Comparison of ENCODE assay signal across 16 mouse cellular contexts in genomic region chr3:39309487-39309886, GRCm38 (mm10).
"Had no signal": no experiment of that assay in that cellular context is flagged by ENCODE, and none has a peak within 500 bp of the region (broad histone marks: within the 10 kb centered on the region; RNA-seq: fewer than 3 reads in every experiment).

No protein-coding gene starts in this region.

- H3K9me3 ChIP-seq: neural tube, embryonic 13.5 days; neural tube, embryonic 15.5 days; stomach, embryonic 15.5 days had no signal

- H3K4me3 ChIP-seq: neural tube, embryonic 13.5 days; neural tube, embryonic 15.5 days; stomach, embryonic 15.5 days had no signal

- H3K27ac ChIP-seq: neural tube, embryonic 13.5 days; neural tube, embryonic 15.5 days; stomach, embryonic 15.5 days; stomach, postnatal 0 days had no signal

- DNase-seq: retina, postnatal 1 day; right cerebral cortex, adult 18-20 months; right cerebral cortex, postnatal 14 days; right cerebral cortex, postnatal 25 days; right cerebral cortex, postnatal 4 days; spleen, adult 18-20 months; thymus, adult 18-20 months; thymus, adult 2 months; thymus, postnatal 14 days; thymus, postnatal 25 days; thymus, postnatal 36 days; thymus, postnatal 4 days had no signal

- H3K27me3 ChIP-seq: neural tube, embryonic 13.5 days; neural tube, embryonic 15.5 days; stomach, embryonic 15.5 days had no signal

- H3K4me1 ChIP-seq: neural tube, embryonic 13.5 days; neural tube, embryonic 15.5 days; stomach, embryonic 15.5 days had no signal

- H3K36me3 ChIP-seq: neural tube, embryonic 13.5 days; neural tube, embryonic 15.5 days; stomach, embryonic 15.5 days had no signal

- H3K9ac ChIP-seq: neural tube, embryonic 13.5 days; neural tube, embryonic 15.5 days; stomach, embryonic 15.5 days had no signal

- H3K4me2 ChIP-seq: neural tube, embryonic 13.5 days; neural tube, embryonic 15.5 days; stomach, embryonic 15.5 days had no signal
